Mouse (Mus musculus) limb, embryonic 14.5 days (tissue): ENCODE measurements around the gene A830018L16Rik. TPM values are rescaled to one million over a fixed set of nuclear protein-coding genes. Genes with fewer than 3 reads are reported as not detected.
"Not testable (repeated sequence)": the region's sequence is repeated elsewhere in the genome, so short reads cannot be mapped to it uniquely, and the experiment has no call there.

Experiments
- ATAC-seq: fragments of 200-750 bp; cut with Nextera tagmentation; 2 replicates; pipeline ENCODE4 v1.8.0; 2017; ENCODE audit warnings: low read depth, moderate number of reproducible peaks, moderate TSS enrichment; ENCODE audit not compliant: low FRiP score
- DNase-seq: peaks from one replicate; pipeline ENCODE4 v3.0.0-alpha.2; 2015; ENCODE audit warnings: low spot score
- H3K27ac ChIP-seq: fragments of 300-500 bp; sonication (generic); replicated peaks from 2 replicates; pipeline ENCODE4 v1.5.1; 2014; ENCODE audit warnings: low read depth, mild to moderate bottlenecking, low read length, moderate library complexity, mixed read lengths
- H3K27me3 ChIP-seq: fragments of 300-500 bp; sonication (generic); 2 replicates; pipeline ENCODE4 v1.6.1; 2014; ENCODE audit warnings: low read length, mixed read lengths; ENCODE audit not compliant: control insufficient read depth, insufficient read depth
- H3K36me3 ChIP-seq: fragments of 300-500 bp; sonication (generic); 2 replicates; pipeline ENCODE4 v1.6.1; 2014; ENCODE audit warnings: mild to moderate bottlenecking, low read length, moderate library complexity, mixed read lengths; ENCODE audit not compliant: control insufficient read depth, insufficient read depth
- H3K4me1 ChIP-seq: fragments of 300-500 bp; sonication (generic); 2 replicates; pipeline ENCODE4 v1.6.1; 2014; ENCODE audit warnings: antibody characterized with exemption, low read length, mixed read lengths; ENCODE audit not compliant: control insufficient read depth, insufficient read depth
- H3K4me2 ChIP-seq: fragments of 300-500 bp; sonication (generic); replicated peaks from 2 replicates; pipeline ENCODE4 v1.6.1; 2014; ENCODE audit warnings: low read depth, mild to moderate bottlenecking, low read length, moderate library complexity; ENCODE audit not compliant: severe bottlenecking
- H3K4me3 ChIP-seq: fragments of 300-500 bp; sonication (generic); replicated peaks from 2 replicates; pipeline ENCODE4 v1.5.1; 2014; ENCODE audit warnings: low read length
- H3K9ac ChIP-seq: fragments of 300-500 bp; sonication (generic); 2 replicates; pipeline ENCODE4 v1.6.1; 2014; ENCODE audit warnings: mild to moderate bottlenecking, low read depth, low read length, moderate library complexity; ENCODE audit not compliant: severe bottlenecking
- H3K9me3 ChIP-seq: fragments of 300-500 bp; sonication (generic); 2 replicates; pipeline ENCODE4 v1.6.1; 2016; ENCODE audit warnings: low read length; ENCODE audit not compliant: control insufficient read depth
- POLR2A ChIP-seq: fragments of 200-500 bp; IDR thresholded peaks from 2 replicates; pipeline ENCODE4 v1.8.0; 2012; ENCODE audit warnings: inconsistent platforms, mild to moderate bottlenecking, moderate library complexity, borderline replicate concordance; ENCODE audit not compliant: insufficient read depth, insufficient read length; ENCODE audit errors: extremely low read depth
- WGBS: fragments of 180-500 bp; shearing (Covaris S2); extraction: QIAGEN DNeasy Blood & Tissue Kit; methylation state at CpG from one replicate; pipeline ENCODE4 v1.1.7; 2014; 5-methylcytosine and 5-hydroxymethylcytosine counted together
- polyA plus RNA-seq, 2 experiments: library from polyadenylated mRNA; depleted of rRNA in 1 of 2; stranded (reverse) in 1 of 2; unstranded in 1 of 2; fragments of >200 nt; fragmentation: Nextera tagmentation in 1 of 2; extraction: Ambion mirVana in 1 of 2; gene quantifications; 2 replicates each; pipeline versions ENCODE4 v1.2.1 to v1.2.3; 2012 to 2014

A830018L16Rik gene
- polyA plus RNA-seq, 2 experiments: 1.9 to 2.9 TPM

DNA sequence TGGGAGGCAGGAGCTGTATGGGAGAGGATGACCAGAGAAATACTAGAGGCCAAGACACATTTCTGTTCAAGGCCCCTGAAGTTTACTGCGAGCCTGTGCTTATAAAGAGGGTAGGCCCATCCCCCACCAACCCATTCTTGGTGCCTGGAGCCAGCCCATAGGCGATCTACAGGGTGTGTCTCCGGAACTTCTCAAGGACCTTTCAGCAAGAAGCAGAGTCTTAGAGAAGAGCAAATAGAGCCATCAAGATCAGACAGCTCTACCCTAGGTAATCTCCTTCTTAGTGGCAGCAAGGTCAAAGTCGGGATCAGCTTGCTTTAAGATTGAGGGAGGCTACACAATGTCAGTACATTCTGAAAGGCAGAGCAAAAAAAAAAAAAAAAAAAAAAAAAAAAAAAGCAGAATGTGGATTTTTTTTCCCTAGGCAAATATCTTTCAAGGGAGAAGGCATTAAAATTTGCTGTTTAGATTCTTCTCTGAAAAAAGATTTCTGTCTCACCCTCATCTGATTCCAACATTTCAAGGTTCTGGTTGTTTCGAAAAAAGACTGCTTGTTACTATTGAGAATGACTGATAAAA lies 53.2 kb downstream of the A830018L16Rik start:
- Histone ChIP-seq H3K27me3 (no peaks in the 10 kb centered on the region), H3K4me3 (no peak overlapping the region), H3K4me1 (no peaks in the 10 kb centered on the region), H3K27ac (no peak overlapping the region), H3K4me2 (no peak overlapping the region), H3K36me3 (no peaks in the 10 kb centered on the region), H3K9ac (no peak overlapping the region), H3K9me3 (no peaks in the 10 kb centered on the region)
- WGBS: 55% methylated on average over 5 of the region's 5 CpGs
- TF ChIP-seq POLR2A: no peak
- ATAC-seq (no peak), DNase-seq (no peak)

DNA sequence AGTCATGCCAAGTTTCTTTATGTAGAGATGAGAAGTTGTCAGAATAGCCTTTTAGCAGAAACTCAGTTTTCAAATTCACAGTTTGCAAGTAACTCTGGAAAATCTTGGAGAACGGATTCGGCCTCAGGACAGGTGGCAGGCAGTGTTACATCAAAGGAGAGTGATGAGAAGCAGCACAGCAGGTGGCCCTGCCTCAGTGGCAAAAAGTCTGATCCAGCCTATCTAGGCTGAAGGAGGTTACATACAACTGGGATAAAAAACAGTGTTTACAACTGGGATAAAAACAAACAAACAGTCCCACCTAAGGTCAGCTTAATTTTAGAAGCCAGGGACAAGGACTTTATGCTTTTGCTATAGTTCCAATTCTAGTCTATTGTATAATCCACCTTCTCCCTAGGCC lies 79.0 kb downstream of the A830018L16Rik start:
- H3K27ac ChIP-seq: no peak overlapping the region
- DNase-seq (no peak), ATAC-seq (no peak)
- 65% methylated on average over 2 of the region's 2 CpGs for WGBS
- H3K9ac ChIP-seq: no peak overlapping the region
- no peak for TF ChIP-seq POLR2A
- H3K4me2 ChIP-seq: no peak overlapping the region
- no peaks in the 10 kb centered on the region for H3K4me1 ChIP-seq
- H3K27me3 ChIP-seq: no peaks in the 10 kb centered on the region
- no peaks in the 10 kb centered on the region for H3K36me3 ChIP-seq
- no peaks in the 10 kb centered on the region for H3K9me3 ChIP-seq
- H3K4me3 ChIP-seq: no peak overlapping the region

DNA sequence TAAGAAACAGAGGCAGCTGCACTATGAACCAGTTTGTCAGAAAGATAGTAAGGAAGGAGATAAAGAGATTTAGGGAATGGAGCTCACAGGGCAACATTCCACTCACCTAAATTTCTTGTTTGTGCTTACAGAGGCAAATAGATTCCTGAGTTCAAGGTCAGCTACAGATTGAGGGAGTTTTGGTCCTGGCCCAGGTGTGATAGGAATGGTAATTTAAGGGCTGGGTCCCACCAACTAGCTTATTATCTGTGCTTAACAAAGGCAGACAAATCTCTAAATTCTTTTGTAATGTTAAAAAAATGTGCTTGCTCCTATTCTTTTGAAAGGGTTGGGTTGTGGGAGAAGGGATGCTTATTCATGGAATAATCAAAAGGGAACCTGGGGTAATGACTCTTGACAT lies 87.7 kb downstream of the A830018L16Rik start:
- Histone ChIP-seq H3K4me1 (no peaks in the 10 kb centered on the region), H3K27ac (no peak overlapping the region), H3K9ac (no peak overlapping the region), H3K36me3 (no peaks in the 10 kb centered on the region), H3K4me2 (no peak overlapping the region), H3K9me3 (no peaks in the 10 kb centered on the region), H3K27me3 (no peaks in the 10 kb centered on the region), H3K4me3 (no peak overlapping the region)
- no peak for TF ChIP-seq POLR2A
- no peak for ATAC-seq
- no peak for DNase-seq

DNA sequence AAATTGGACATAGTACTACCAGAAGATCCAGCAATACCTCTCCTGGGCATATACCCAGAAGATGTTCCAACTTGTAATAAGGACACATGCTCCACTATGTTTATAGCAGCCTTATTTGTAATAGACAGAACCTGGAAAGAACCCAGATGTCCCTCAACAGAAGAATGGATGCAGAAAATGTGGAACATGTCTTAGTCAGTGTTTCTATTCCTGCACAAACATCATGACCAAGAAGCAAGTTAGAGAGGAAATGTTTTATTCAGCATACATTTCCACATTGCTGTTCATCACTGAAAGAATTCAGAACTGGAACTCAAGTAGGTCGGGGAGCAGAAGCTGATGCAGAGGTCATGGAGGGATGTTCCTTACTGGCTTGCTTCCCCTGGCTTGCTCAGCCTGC lies 135.9 kb downstream of the A830018L16Rik start:
- H3K4me3 ChIP-seq, H3K9me3 ChIP-seq, DNase-seq, H3K4me1 ChIP-seq, H3K4me2 ChIP-seq, ATAC-seq, H3K9ac ChIP-seq, H3K36me3 ChIP-seq, H3K27ac ChIP-seq, H3K27me3 ChIP-seq: not testable (repeated sequence)
- 76% methylated on average over 1 of the region's 1 CpGs for WGBS

DNA sequence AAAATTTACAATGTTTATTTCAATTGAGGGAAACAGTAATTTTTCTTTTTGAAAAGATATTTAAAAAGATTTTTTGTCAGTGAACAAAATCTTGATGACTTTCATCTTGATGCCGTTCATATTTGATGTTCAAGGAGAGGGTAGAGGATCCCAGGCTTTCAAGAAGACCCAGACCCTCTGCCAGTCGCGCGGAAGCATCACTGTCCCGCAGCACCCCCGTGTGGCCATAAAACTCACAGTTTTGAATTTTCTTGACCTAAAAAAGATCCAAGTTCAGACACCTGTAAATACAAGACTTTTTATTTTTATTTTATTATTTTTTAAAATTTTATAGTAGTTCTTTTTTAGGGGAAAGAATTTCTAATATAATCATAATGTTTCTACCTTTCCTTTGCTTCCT lies 151.4 kb downstream of the A830018L16Rik start:
- H3K9me3 ChIP-seq: no peaks in the 10 kb centered on the region
- H3K36me3 ChIP-seq: no peaks in the 10 kb centered on the region
- no peak overlapping the region for H3K27ac ChIP-seq
- no peak overlapping the region for H3K9ac ChIP-seq
- WGBS: 5% methylated on average over 6 of the region's 6 CpGs
- no peak overlapping the region for H3K4me2 ChIP-seq
- TF ChIP-seq POLR2A: no peak
- ATAC-seq: no peak
- H3K27me3 ChIP-seq: no peaks in the 10 kb centered on the region
- H3K4me3 ChIP-seq: no peak overlapping the region
- H3K4me1 ChIP-seq: no peaks in the 10 kb centered on the region
- peak; percentile 48 for DNase-seq

DNA sequence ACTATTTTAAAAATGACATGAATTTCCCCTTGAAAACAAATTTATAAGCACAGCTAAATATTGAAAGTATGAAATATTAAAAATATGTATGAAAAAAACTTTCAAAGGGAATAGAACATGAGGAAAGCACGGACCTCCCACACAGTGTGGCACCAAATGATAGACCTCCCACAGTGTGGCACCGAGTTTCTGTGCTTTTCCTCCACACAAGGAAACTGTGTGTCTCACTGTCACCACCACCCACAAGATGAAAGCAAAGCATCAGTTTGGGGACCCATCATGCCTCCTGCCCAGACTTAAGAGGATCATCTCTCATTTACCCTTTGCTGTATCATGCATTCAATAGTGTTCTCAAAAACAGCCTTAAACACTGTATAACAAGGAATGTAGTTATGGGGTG lies 152.8 kb downstream of the A830018L16Rik start:
- H3K27ac ChIP-seq: no peak overlapping the region
- no peaks in the 10 kb centered on the region for H3K4me1 ChIP-seq
- no peak overlapping the region for H3K9ac ChIP-seq
- H3K27me3 ChIP-seq: no peaks in the 10 kb centered on the region
- TF ChIP-seq POLR2A: no peak
- WGBS: 63% methylated on average over 2 of the region's 2 CpGs
- no peak overlapping the region for H3K4me3 ChIP-seq
- no peak overlapping the region for H3K4me2 ChIP-seq
- H3K36me3 ChIP-seq: no peaks in the 10 kb centered on the region
- DNase-seq (no peak), ATAC-seq (no peak)
- H3K9me3 ChIP-seq: no peaks in the 10 kb centered on the region
